Mouse (Mus musculus): Measurements from ENCODE around the gene Ift43.

Ift43 gene

DNA sequence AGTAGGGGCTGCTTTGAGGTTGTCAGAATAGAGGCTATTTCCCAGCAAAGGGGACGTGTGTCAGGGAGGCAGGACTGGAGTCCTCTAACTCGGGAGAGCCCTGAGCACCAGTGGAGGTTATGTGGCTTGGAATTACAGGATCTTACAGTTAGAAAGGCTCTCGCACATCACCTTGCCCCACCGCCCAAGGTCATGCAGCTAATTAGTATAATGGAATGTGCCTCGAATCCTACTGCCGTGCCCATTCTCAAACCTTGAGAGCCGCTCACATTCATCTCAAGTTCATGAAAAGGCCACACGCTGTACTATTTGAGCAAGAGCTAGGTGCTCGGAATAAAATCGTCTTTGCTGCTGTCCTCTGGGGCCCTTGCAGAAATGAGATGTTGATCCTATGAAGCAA, 47.4 kb downstream of the Ift43 start:
- no peak for DNase-seq (ENCODE audit: low spot score in 2 of 2)

DNA sequence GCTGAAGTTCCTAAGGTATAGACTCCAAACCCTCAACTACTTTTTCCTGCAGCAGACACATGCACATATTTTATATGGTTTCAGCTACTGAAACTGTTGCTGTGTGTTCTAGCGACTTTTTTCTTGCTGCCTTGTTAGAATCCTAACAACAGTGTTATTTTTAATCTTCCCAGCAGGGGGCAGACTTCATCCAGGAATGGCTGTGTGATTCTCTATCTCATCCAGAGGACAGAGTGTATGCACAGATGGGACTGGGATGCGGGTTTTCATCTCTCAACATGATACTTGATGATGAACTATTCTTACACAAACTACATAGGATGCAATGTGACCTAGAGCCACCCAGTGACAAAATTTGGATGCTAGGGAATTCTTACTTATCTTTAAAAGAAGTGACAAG, 50.5 kb downstream of the Ift43 start:
- peak in 1 of 2 experiments; percentile 64 for DNase-seq (ENCODE audit: low spot score in 2 of 2)

DNA sequence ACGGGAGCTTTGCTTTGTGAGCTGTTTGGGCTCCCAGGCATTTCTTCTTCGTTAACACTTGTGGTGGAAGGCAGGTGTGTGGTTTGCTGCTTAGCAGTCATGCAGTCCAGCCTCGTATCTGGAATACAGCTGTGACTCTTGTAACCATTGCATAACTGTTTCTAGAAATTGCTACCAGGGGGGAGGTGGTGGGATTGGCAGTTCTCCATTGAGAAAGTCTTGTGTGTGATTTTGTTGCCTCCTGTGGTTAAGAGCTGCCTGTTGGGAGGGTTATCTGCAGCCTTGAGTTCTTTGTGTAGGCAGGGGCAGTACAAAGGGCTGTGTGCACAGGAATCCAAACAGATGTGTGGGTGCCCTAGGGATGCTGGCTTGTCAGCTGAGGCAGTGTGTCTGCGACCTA, 53.4 kb downstream of the Ift43 start:
- no peak for DNase-seq (ENCODE audit: low spot score in 2 of 2)

DNA sequence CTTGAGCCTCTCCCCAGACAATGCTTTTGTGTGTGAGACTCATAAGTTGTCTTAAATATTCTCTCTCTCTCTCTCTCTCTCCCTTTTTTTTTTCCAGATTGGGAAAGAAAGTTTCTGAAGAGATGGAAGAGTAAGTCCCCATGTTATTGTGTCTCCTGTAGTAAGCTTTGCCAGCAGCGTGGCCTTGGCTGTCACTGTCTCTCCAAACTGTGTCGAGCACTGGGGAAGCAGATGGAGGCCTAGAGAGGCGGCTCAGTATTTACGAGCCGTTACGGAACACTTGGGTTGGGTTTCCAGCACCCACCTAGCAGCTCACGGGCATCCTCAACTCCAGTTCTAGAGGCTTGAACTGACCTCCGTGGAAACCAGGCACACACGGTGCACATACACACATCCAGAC, 56.4 kb downstream of the Ift43 start:
- DNase-seq (ENCODE audit: low spot score in 2 of 2) = no peak

DNA sequence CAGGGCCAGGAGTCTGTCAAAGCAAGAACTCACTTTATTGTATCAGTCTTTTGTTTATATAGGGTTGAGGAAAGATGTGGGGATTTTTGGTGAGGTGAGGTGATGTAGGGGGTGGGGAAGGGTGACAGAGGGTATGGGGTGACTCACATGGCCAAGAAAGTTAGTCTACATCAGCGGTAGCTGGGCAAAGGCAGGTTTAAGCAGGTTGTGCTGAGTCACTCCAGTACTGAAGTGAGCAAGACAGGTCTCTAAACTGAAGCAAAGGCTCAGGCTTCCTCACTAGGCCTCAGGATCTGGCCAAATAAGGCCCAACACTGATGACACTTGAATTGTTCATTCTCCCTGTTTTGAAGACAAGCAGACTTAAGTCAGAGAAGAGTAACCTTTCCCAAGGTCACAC, 60.0 kb downstream of the Ift43 start:
- DNase-seq (ENCODE audit: low spot score in 2 of 2) = no peak

DNA sequence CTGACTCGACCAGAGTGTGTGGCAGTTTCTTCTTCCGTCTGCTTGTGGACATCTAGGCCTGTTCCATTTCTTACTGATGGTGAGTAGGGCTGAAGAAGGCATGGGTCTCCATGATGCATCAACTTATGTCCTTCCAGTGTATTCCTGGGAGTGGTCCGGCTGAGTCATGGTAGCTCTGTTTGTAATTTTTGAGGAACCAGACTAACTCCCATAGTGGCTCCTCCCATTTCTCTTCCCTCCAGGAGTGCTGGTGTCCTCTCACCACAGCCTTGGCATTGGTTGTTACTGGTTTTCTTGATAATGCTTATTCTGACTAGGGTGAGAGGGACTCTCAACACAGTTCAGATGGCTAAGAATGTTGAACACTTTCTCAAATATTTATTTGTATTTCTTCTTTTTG, 63.9 kb downstream of the Ift43 start:
- DNase-seq (ENCODE audit: low spot score in 2 of 2) = no peak

DNA sequence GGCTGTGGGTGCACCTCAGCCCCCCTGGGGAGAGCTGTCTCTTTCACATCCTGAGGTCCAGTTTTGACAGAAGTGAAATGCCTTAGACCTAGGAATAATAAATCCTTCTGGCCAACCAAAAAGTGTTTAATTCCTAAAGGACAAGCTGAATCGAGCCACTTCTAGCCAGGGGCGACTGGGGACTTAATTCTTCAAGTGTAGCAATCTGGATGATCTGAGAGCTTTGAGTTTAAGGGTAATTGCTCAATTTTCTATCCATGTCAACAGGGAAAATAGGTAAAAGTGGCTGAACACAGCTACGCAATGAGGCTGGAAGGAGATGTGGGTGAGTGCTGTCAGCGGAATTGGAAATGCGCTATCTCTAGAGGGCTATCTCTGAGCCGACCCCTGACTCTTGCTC, 65.9 kb downstream of the Ift43 start:
- DNase-seq (ENCODE audit: low spot score in 2 of 2) = no peak

DNA sequence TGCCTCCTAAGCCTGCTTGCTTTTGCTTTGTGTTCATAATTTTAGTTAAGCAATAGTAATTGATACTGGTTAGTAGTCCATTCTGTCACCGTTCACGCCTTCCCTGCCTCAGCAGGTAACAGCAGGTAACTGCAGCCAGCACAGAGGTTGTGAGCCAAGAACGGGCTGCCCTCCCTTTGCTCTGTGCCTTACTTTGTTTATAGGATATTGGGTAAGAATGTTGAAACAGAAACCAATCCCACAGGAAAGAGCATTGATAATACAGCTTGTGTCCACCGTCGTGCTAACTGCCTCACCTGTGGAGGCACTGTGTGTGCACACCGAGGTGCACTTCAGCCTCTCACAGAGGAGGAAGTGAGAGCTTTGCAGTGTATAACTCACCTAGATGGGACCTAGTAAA, 66.7 kb downstream of the Ift43 start:
- no peak for DNase-seq (ENCODE audit: low spot score in 2 of 2)

DNA sequence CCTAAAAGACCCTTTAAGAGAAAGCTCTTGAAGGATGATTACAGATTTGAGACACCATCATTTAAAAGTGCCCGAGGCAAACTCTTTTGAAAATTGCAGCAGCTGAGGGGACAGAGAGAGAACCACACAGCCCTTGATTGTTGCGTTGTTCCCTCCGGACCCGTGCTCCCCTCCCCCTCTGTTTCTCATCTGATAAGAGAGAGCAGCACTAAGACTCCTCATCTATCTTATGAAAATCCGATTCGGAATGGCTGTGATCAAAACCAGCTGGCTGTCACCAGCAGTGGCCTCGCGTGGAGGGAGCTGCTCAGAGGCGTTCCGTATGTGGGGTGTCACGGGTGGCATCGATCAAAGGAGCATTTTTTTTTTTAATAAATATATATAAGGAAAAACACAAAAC, 69.6 kb downstream of the Ift43 start:
- DNase-seq (ENCODE audit: low spot score in 2 of 2) = no peak

DNA sequence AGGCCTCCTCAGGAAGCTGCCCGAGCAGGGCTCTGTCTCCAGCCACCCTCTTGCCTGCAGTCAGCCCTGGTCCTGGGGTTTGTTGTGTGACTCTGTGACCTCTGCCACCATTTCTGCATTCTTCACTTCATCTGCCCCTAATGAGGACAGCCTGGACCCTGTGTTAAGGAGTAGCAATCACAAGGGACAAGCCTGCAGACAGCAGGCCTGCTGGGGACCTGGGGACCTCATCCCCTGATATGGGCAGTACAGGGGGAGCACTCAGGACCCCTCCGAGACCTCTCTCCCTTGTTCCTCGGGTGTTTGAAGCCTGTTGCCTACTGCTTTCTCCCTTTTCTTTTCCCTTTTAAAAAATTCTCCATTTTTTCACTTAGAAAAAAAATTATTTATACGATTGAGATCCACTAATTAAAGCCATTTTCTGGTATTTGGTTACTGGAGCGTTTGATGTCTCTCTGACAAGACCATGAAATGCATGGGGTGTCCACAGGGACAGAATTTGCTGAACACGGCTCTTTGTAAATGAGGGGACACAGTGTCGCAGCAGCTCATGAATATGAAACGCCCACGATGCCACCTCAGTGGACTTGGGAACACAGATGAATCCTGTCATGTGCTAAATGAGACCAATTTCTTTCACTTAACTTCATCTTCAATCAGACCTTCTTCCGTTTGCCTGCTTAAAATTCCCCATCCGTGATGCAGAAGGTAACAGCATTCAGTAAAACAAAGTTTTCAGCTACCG, 71.0 kb downstream of the Ift43 start:
- DNase-seq (ENCODE audit: low spot score in 2 of 2) = no peak

DNA sequence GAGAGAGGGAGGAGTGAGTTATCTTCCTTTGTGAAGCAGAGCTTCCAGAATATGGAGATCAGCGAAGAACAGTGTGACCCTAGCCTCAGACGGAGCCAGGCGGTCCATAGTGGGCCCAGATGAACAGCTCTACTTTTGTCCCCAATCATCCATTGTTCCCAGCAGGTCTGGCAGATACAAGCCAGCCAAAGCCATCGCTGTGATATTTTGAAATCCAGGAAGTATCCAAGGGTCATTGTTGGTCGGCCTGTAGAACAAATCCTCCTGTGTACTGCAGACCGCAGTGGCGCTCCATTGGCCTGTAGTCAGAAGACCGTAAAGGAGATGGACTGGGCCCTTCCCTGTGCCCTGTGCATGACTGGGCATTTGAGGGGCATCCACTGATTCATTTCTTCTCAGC, 72.8 kb downstream of the Ift43 start:
- DNase-seq (ENCODE audit: low spot score in 2 of 2) = no peak

DNA sequence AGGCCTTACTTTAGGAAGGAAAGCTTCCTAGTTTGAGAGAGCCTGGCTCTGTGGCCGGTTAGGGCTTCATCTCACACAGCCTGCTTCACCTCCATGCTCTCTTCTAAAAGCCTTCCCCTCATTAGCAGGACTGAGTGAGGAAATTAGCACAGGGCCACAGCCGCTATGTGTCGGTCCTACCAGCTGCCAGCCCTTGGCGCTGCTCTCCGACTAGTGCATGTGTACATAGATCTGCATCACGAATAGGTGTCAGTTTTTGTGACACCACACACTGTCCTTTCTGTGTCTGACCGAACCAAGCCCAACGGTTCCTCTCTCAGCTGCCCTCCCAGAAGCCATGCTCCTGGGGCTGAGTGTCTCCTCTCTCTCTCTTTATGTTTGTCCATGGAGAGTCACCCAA, 74.8 kb downstream of the Ift43 start:
- no peak for DNase-seq (ENCODE audit: low spot score in 2 of 2)

DNA sequence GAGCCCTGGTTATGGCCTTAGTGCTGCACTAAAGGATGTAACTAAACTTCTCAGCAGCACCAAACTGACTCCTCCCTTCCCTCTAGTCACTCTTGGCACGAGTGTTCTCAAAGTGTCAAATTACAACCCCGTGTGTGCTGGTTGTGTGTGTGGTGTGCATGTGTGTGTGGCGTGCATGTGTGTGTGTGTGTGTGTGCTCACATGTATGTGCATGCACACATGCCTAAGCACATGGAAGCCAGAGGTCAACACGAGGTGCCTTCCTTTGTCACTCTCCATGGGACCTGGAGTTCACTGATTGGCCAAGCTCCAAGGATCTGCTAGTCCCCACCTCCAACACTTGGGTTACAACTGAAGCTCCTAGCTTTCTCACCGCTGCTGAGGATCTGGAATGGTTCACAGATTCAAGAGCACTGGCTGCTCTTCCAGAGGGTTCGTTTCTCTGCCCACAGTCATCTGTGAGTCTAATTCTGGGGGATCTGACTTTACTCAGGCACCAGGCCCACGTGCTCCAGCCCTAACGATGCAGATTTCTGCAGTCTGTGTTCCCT, 75.6 kb downstream of the Ift43 start:
- no peak for DNase-seq (ENCODE audit: low spot score in 2 of 2)

DNA sequence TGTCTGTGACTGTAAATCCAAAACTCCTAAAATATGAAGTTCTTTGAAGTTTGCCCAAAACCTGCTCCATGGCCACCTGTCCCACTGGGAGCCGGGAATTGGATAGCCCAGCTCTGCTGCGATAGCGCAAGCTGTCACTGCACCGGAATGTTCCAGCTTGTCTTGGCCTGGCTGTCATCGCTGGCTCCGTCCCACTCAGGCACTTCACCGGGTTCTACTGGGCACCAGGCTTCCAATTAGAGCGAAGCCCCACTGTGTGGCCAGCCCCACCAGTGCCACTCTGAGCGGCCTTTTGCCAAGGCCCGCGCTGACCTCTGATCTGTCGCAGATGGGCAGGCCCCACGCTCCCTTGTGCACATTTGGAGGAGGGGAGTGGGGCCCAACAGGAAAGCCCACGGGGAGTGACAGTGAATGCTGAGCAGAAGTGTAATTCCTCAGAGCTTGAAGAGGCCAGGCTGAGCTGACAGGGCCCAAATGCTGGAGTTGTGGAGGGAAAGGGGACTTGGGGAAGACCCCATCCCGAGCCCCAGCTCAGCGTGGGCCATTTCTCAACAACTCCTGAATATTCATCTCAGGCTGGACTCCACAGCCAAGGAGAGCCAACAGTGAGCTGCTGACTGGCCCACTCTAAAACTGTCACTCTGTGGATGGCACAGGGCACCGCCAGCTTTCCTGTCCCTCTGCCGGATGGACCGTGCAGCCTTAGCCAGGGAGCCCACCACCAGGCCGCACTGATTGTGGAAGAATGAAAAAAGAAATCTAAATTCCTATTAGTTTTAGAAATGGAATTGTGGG, 76.5 kb downstream of the Ift43 start:
- peak in 1 of 2 experiments; percentile 48 for DNase-seq (ENCODE audit: low spot score in 2 of 2)

DNA sequence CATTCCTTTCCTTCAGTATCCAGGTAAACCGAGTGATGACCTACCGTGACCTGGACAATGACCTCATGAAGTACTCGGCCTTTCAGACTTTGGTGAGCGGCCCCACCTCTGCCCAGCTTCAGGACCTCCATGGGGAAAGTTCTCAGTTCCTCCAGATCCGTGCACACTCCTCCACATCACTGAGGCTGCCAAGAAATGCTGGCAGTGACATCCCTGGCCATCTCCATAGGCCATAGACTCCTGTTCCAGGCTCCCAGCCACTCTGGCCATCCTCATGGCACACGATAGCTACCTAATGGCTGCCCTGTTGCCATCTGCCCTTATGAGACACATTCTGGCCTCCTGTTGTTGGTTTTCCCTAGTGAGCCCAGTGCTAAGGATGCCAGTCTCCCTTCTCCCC, 79.1 kb downstream of the Ift43 start:
- no peak for DNase-seq (ENCODE audit: low spot score in 2 of 2)

DNA sequence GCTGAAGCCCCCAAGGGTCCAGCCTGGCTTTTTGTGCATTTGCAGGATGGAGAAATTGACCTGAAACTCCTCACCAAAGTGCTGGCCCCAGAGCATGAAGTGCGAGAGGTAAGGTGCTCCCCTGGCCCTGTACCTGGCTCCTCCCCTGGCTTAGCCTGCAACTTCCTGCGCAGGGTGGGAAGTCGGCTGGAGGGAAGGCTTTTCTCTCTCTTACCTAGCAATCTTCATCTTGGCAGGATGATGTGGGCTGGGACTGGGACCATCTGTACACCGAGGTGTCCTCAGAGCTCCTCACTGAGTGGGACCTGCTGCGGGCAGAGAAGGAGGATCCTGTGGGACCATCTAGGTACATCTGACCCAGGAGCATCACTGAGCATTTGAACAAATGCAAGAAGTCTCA, 79.6 kb downstream of the Ift43 start:
- DNase-seq (ENCODE audit: low spot score in 2 of 2) = no peak

DNA sequence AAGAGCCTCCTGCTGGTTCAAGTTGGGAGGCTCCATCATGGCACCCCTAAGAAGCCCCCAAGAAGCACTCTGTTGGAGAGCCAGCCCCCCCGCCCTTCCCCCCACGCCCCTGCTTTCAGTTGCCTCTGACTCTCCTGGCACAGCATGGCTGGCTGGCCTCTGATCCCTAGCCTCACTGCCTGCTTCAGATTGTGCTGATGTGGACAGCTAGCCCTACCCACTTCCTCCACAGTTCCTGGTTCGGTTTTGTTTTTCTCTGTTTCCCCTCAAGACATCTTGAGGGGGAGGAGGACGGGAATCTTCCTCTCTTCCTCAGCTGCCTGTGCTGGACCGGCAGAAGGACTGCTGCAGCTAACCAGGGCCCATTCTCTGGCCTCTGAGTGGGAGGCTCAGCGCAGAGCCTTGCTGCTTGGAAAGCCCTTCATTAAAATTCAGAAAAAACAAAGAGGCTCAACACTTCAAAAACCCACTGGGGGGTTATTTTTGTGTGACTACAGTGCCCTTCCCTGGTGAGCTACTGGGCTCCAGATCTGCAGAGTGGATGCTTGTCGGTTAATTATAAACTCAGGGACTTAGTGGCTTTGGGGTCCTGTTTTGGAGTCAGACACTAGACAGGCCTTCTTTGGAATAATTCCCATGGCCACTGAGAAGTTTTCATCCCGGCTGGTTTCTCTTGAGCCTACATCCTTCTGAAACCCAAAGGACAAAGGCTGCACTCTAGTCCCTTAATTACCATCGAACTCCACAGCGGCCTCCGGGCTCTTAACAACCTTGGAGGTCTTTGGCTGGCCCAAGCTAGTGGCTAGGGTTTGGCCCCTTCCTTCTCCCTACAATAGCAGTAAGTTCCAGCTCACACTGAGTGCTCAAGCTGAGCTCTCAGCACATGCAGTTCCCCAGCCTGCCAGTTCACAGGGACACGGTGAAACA, 80.8 kb downstream of the Ift43 start:
- no peak for DNase-seq (ENCODE audit: low spot score in 2 of 2)

DNA sequence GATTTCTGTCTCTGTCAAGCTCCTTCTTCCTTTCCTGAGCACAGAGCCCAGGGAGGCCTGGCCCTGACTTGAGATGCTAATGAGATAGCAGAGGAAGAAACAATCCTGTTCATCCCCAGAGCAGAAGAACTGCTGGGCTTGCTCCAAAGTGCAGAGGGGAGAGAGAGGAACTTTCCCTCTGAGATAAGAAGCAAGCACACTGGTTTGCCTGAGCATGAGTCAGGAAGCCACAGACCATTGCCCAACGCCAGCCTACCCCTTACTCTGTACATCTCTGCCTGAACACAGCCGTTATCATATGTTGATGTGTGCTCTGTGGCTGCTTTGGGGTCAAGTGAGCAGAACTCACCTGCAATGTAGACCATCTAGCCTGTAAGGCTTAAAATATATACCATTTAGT, 83.9 kb downstream of the Ift43 start:
- DNase-seq (ENCODE audit: low spot score in 2 of 2) = no peak

DNA sequence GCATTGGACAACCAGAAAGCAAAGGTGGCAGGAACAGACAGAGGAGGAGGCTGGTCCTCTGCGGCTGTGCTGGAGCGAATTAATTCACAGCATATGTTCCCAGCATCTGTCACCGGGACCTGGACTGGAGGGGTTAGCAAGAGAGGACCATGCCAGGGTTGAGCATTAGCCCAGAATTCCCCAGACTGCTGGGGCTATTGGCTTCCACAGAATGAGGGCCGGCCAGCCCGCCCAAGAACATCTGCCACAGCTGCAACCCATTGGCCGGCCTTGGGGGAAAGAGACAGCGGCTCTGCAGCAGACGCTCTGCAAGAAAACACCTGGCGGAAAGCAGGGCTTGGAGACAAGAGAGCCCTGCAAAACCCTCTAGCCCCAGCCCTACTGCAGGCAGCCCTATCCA, 84.7 kb downstream of the Ift43 start:
- peak in 1 of 2 experiments; percentile 44 for DNase-seq (ENCODE audit: low spot score in 2 of 2)

DNA sequence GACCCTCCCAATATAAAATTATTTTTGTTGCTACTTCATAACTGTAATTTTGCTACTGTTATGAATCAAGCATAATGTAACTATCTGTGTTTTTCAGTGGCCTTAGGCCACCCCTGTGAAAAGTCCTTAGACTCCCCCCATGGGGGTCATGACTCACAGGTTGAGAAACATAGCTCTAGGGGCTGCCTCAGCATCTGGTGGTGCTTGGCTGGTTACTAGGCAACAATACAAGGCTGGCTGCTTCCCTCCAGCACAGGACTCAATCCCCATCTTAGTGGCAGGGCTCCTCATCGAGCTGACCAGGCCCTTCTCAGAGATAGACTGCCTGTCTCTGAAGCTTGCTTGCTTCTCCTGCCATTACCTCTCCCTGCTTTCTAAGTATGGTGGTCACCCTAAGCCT, 86.4 kb downstream of the Ift43 start:
- no peak for DNase-seq (ENCODE audit: low spot score in 2 of 2)

DNA sequence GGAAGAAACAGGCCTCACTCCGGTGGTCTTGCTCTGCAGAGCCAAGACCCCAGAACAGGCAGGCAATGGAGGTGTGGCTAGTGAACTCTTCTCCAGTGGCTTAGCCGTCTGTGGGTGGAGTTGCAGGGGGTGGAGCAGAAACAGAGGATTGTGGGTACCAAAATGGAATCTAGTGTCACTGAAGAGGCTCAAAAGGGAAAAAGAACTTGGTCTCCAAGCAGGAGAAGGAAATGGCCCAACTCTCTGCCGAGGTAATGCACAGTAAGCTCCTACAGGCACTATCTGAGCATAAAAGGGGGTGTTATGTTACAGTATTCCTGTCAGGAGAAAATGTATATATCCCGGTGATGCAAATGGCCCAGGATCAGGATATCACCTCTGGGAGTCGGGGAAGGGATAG, 86.9 kb downstream of the Ift43 start:
- DNase-seq (ENCODE audit: low spot score in 2 of 2) = no peak

DNA sequence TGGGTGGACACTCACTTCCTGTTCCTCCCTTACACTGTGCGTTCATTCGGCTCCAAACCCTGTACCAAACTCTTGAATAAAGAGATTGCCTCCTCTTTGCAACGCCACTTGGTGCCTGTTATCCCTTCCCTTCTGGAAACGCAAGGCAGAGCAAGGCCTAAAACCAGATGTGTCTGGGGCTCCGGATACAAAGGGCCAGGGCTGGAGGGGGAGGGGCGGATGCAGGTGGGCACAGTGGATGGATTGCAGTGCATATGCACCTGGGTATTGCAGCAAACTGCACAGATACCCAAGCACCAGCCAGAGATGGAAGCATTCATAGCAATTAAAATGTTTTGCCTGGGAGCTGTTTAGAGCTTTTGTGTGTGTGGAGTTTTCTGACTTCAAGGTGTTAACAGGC, 91.0 kb downstream of the Ift43 start:
- DNase-seq (ENCODE audit: low spot score in 2 of 2) = no peak

Data from cerebellum, postnatal 4 days (tissue).